ENCODE assay signal across 22 mouse cellular contexts in the genomic region with DNA sequence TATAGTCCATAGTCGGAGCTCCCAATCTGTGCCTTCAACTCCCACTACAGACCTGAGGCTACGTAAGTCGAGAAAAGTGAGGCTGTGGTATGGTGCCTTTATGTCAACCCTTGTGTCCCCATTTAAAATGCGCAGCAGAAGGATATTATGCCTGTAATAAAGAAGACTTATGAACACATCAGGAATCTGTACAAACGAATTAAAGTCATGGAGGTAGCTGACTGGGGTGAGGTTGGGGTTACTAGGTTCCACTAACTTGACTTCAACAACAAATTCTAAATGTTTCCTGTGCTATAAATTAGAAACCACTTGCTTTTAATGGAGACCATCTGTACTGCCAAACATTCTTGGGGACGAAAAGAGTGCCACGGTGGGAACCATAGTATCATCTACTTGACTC.
"Had no signal": no experiment of that assay in that cellular context is flagged by ENCODE, and none has a peak within 500 bp of the region (broad histone marks: within the 10 kb centered on the region; RNA-seq: fewer than 3 reads in every experiment).

No protein-coding gene starts in this region.

- H3K27ac ChIP-seq: kidney, embryonic 15.5 days; layer of hippocampus, adult 2 months; limb, embryonic 12.5 days; limb, embryonic 15.5 days; liver, embryonic 14.5 days; macrophage; midbrain, embryonic 15.5 days; neural tube, embryonic 12.5 days; neural tube, embryonic 15.5 days had no signal

- H3K9ac ChIP-seq: kidney, embryonic 15.5 days; limb, embryonic 12.5 days; limb, embryonic 15.5 days; liver, embryonic 14.5 days; liver, postnatal 0 days; lung, embryonic 14.5 days; midbrain, embryonic 15.5 days; neural tube, embryonic 12.5 days; neural tube, embryonic 15.5 days had no signal

- ATAC-seq: liver, postnatal 0 days; lung, postnatal 0 days; midbrain, embryonic 15.5 days had no signal

- DNase-seq: kidney, adult 11 months; kidney, adult 8-10 months; kidney, postnatal 25 days; layer of hippocampus, adult 9-11 months; liver, postnatal 0 days; lung, embryonic 14.5 days; retina, postnatal 1 day; right cerebral cortex, postnatal 25 days; thymus, adult 18-20 months; thymus, postnatal 36 days had no signal

- H3K4me1 ChIP-seq: kidney, embryonic 15.5 days; limb, embryonic 12.5 days; limb, embryonic 15.5 days; midbrain, embryonic 15.5 days; neural tube, embryonic 12.5 days; neural tube, embryonic 15.5 days had no signal

- H3K36me3 ChIP-seq: kidney, embryonic 15.5 days; limb, embryonic 12.5 days; limb, embryonic 15.5 days; midbrain, embryonic 15.5 days; neural tube, embryonic 12.5 days; neural tube, embryonic 15.5 days had no signal

- H3K4me3 ChIP-seq: kidney, embryonic 15.5 days; layer of hippocampus, adult 2 months; limb, embryonic 12.5 days; limb, embryonic 15.5 days; midbrain, embryonic 15.5 days; neural tube, embryonic 12.5 days; neural tube, embryonic 15.5 days had no signal

- H3K4me2 ChIP-seq: kidney, embryonic 15.5 days; limb, embryonic 12.5 days; limb, embryonic 15.5 days; liver, embryonic 11.5 days; lung, embryonic 14.5 days; midbrain, embryonic 11.5 days; midbrain, embryonic 15.5 days; neural tube, embryonic 12.5 days; neural tube, embryonic 15.5 days had no signal

- H3K27me3 ChIP-seq: kidney, embryonic 15.5 days; limb, embryonic 12.5 days; limb, embryonic 15.5 days; midbrain, embryonic 15.5 days; neural tube, embryonic 12.5 days; neural tube, embryonic 15.5 days had no signal

- H3K9me3 ChIP-seq: kidney, embryonic 15.5 days; limb, embryonic 12.5 days; limb, embryonic 15.5 days; midbrain, embryonic 15.5 days; neural tube, embryonic 12.5 days; neural tube, embryonic 15.5 days had no signal
